Mouse (Mus musculus) embryo, embryonic 11.5 days (tissue): ENCODE measurements around the gene Slc34a1.

ENCODE experiments used
- DNase-seq: peaks from one replicate; pipeline ENCODE4 v3.0.0-alpha.2; 2012; ENCODE audit warnings: low read depth, low spot score

Gene Slc34a1

GRCm38 (mm10) chr13:55444286-55444936 is 46.4 kb downstream of the Slc34a1 start:
- DNase-seq, result no peak

GRCm38 (mm10) chr13:55444937-55445315 is 46.9 kb downstream of the Slc34a1 start, which contains the start of gene Grk6:
Gene Grk6, plus strand, starts transcription at chr13:55445072.
- DNase-seq, result peak; percentile 97

DNA sequence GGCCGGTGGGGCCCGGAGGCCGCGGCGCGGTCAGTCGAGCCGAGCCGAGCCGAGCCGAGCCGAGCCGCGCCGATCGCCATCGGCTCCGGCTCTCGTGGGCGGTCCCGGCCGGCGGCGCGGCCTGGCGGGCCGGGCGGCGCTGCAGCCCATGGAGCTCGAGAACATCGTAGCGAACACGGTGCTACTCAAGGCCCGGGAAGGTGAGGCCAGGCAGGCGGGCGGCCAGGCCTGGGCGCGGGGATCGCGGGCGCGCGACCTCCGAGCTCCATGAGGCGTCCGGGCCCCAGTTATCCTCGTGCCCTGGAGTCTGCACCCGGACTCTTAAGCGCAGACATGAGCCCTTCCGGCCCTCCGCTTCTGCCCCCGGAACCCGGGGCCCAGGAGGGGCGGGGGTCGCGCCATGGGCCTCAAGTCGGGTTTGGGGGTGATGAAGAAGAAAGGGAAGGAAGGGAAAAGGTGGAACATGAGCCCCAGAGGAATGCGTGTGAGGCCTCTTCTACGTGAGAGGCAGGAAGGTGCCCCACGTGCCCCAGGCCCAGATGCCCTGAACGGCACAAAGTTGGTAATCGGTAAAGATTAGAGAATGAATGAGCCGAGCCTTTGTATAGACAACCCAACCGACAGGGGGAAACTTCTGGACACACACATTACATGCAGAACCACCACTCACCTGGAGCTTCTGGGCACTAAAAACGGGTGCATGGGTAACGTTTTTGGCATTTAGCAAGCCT is 47.5 kb downstream of the Slc34a1 start:
- DNase-seq, result peak; percentile 40

GRCm38 (mm10) chr13:55446483-55447105 is 48.6 kb downstream of the Slc34a1 start:
- DNase-seq, result no peak

GRCm38 (mm10) chr13:55447543-55447943 is 49.6 kb downstream of the Slc34a1 start:
- DNase-seq, result no peak

GRCm38 (mm10) chr13:55448131-55448530 is 50.1 kb downstream of the Slc34a1 start:
- no peak for DNase-seq

DNA sequence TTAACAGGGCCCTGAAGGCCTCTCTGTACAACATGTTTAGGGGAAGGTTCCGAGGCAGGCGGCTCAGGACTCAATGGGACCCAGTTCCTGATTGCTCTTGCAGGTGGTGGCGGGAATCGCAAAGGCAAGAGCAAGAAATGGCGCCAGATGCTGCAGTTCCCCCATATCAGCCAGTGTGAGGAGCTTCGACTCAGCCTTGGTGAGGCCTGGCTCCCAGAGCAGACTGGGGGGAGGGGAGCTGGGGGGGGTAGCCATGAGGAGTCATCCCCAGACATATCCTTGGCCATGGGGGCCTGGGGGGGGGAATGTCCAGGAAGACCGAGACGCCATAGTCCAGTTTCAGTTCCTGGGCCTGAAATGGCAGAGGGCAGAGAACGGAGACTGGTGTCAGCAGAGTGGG is 51.2 kb downstream of the Slc34a1 start:
- no peak for DNase-seq

GRCm38 (mm10) chr13:55449679-55450441 is 51.9 kb downstream of the Slc34a1 start:
- DNase-seq, result no peak

DNA sequence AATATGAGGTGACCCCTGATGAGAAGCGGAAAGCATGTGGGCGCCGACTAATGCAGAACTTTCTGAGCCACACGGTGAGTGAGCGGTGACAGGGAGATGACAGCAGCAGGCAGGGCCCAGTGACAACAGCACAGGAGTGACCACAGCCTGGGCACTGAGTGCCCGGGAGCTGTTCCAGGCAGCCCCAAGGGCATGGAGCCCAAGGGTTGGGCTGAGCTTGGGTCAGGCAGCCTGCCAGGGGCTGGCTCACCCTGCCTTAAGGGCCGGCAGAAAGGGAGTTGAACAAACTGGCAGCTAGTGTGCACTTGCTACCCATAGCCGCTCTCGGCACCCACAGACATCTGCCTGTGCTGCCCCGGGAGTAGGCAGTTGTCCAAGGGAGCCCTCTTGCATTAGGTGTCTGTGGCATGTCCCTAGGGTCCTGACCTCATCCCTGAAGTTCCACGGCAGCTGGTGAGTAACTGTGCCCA is 52.6 kb downstream of the Slc34a1 start:
- DNase-seq, result no peak

DNA sequence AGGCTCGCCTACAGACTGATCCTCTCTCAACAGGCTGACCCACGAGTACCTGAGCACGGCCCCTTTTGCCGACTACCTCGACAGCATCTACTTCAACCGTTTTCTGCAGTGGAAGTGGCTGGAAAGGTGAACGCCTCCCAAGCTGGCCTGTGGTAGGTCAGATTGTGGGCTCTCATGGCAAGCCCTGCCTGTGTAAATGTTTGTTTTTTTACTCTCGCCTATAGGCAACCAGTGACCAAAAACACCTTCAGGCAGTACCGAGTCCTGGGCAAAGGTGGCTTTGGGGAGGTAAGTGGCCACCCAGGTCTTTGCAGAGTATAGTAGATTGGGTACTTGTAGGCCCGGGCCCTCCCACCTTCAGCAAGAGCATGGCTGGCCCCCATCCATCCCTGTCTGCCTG is 53.3 kb downstream of the Slc34a1 start:
- no peak for DNase-seq

GRCm38 (mm10) chr13:55451785-55452549 is 54.0 kb downstream of the Slc34a1 start:
- DNase-seq, result no peak

DNA sequence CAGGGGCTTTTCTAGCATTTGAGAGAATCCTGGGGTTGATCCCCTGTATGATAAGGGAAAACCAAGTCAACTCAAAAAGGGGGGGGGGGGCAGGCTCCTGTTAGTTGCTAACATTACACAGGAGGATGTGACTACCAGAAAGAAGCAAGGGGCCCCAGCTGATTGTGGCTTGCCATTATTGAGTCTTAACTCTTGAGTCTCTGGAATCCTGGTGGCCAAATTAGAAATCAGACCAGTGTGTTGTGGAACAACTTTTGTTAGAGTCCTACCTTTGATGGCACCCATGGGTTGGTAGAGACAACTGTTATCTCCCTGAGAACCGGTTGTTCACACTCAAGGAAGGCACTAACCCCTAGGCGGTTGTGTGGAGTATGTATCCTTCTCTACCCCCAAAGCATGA is 65.0 kb downstream of the Slc34a1 start:
- DNase-seq, result no peak

DNA sequence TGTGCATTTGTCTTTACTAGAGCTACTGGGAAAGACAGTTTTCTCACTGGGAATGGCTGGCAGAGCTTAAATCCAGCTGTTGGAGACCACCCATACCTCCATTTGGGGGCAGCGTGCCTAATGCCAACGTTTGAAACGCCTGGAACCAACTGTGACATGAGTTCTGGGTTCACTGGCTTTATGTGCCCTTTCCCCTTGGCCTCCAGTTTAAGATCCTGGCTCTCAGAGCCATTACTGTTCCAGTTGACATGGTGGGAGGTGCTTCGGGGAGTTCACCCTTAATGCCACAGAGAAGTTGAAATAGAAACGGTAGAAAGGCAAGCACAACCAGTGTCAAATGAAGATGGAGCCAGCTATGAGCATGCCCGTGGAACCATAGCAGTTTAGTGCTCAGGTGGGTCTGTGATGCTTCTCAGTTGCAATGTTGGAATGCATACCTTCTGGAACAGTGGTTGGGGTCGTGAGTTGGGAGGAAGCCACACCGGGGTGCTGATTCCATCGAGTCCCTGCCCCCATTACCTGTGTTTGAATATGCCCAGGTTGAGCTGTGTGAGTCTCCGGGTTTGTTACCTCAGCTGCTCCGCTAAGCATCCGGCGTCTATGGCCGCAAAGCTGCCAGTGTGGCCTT is 65.5 kb downstream of the Slc34a1 start:
- DNase-seq, result no peak

- DNase-seq, result no peak
These were observed 66.3 kb downstream of the Slc34a1 start, which contains the start of gene Prr7 for GRCm38 (mm10) chr13:55464027-55464884. Gene Prr7, plus strand, starts transcription at chr13:55464267.

- DNase-seq, result no peak
These were observed 67.2 kb downstream of the Slc34a1 start for GRCm38 (mm10) chr13:55465184-55465583.
